Mouse (Mus musculus) heart, postnatal 25 days (tissue): ENCODE data around the gene Lonp2. TPM values are rescaled to one million over a fixed set of nuclear protein-coding genes. Genes with fewer than 3 reads are reported as not detected.

Source experiments
- DNase-seq: peaks from one replicate; pipeline ENCODE4 v3.0.0; 2022; ENCODE audit warnings: low spot score
- intact Hi-C: fragments of 180-260 bp; cut with DNase I; formaldehyde crosslinking; loops from one replicate; pipeline ENCODE4 v1.15.1; 2025
- total RNA-seq, 2 experiments: library from RNA; stranded (reverse); gene quantifications; 2 replicates each; pipeline ENCODE4 v1.2.3; 2021

Gene Lonp2
- total RNA-seq = 10 to 100 TPM; 74.9 to 75.2 TPM

- intact Hi-C loops = loop anchor here (5.0 kb wide), 1 partner anchor 263 kb away; the partner anchor contains the start of gene N4bp1
- DNase-seq = peak; percentile 97
Observed at GRCm38 (mm10) chr8:86623911-86624731, at the start of gene Lonp2. Lonp2 (plus strand) TSS chr8:86624043.

GRCm38 (mm10) chr8:86577547-86577946 is 46.3 kb upstream of the Lonp2 start:
- intact Hi-C loops = no loop called here

GRCm38 (mm10) chr8:86578076-86578475 is 45.8 kb upstream of the Lonp2 start:
- DNase-seq = peak; percentile 14
- intact Hi-C loops = no loop called here

More at GRCm38 (mm10) chr8:86577547-86577946, 46.3 kb upstream of the Lonp2 start:
- DNase-seq = no peak

GRCm38 (mm10) chr8:86578693-86579092 is 45.1 kb upstream of the Lonp2 start:
- DNase-seq = no peak

GRCm38 (mm10) chr8:86580458-86580857 is 43.4 kb upstream of the Lonp2 start, which contains the start of gene Abcc12:
Abcc12 (minus strand) TSS chr8:86580686.
- intact Hi-C loops = no loop called here
- DNase-seq = no peak

More at GRCm38 (mm10) chr8:86578693-86579092, 45.1 kb upstream of the Lonp2 start:
- intact Hi-C loops = no loop called here

GRCm38 (mm10) chr8:86581921-86582331 is 41.9 kb upstream of the Lonp2 start:
- intact Hi-C loops = no loop called here
- DNase-seq = no peak

- intact Hi-C loops = loop anchor here (1.0 to 5.0 kb wide), 4 partner anchors 322 to 1128 kb away; no protein-coding TSS in a partner anchor
- peak; percentile 42 for DNase-seq
Observed at GRCm38 (mm10) chr8:86585118-86585517, 38.7 kb upstream of the Lonp2 start.

GRCm38 (mm10) chr8:86585532-86585931 is 38.3 kb upstream of the Lonp2 start:
- peak; percentile 31 for DNase-seq
- intact Hi-C loops = loop anchor here (1.0 to 5.0 kb wide), 4 partner anchors 322 to 1129 kb away; no protein-coding TSS in a partner anchor

- no peak for DNase-seq
- intact Hi-C loops = loop anchor here (5.0 kb wide), 2 partner anchors 321 to 984 kb away; no protein-coding TSS in a partner anchor
Observed at GRCm38 (mm10) chr8:86586058-86586457, 37.8 kb upstream of the Lonp2 start.

GRCm38 (mm10) chr8:86586642-86587041 is 37.2 kb upstream of the Lonp2 start:
- intact Hi-C loops = loop anchor here (5.0 kb wide), 2 partner anchors 321 to 984 kb away; no protein-coding TSS in a partner anchor
- no peak for DNase-seq

- no peak for DNase-seq
- intact Hi-C loops = loop anchor here (5.0 kb wide), 2 partner anchors 319 to 986 kb away; no protein-coding TSS in a partner anchor
Observed at GRCm38 (mm10) chr8:86588338-86588737, 35.5 kb upstream of the Lonp2 start.

- intact Hi-C loops = no loop called here
- DNase-seq = no peak
Observed at GRCm38 (mm10) chr8:86593099-86593498, 30.7 kb upstream of the Lonp2 start.

- DNase-seq = no peak
- intact Hi-C loops = no loop called here
Observed at GRCm38 (mm10) chr8:86594159-86594796, 29.6 kb upstream of the Lonp2 start.

- no peak for DNase-seq
- intact Hi-C loops = no loop called here
Observed at GRCm38 (mm10) chr8:86595671-86596070, 28.2 kb upstream of the Lonp2 start.

- intact Hi-C loops = no loop called here
- DNase-seq = no peak
Observed at GRCm38 (mm10) chr8:86597681-86598080, 26.2 kb upstream of the Lonp2 start.

- no peak for DNase-seq
- intact Hi-C loops = no loop called here
Observed at GRCm38 (mm10) chr8:86599299-86599698, 24.5 kb upstream of the Lonp2 start.

GRCm38 (mm10) chr8:86600311-86600710 is 23.5 kb upstream of the Lonp2 start:
- no peak for DNase-seq
- intact Hi-C loops = no loop called here

GRCm38 (mm10) chr8:86603174-86603573 is 20.7 kb upstream of the Lonp2 start:
- DNase-seq = no peak
- intact Hi-C loops = no loop called here

- intact Hi-C loops = no loop called here
- DNase-seq = no peak
Observed at GRCm38 (mm10) chr8:86604676-86605075, 19.2 kb upstream of the Lonp2 start.

GRCm38 (mm10) chr8:86613798-86614197 is 10.0 kb upstream of the Lonp2 start:
- no peak for DNase-seq
- intact Hi-C loops = no loop called here
